Mouse (Mus musculus) layer of hippocampus, adult 9-10 months (tissue): ENCODE data around the gene Zfp423.

Experiments used
- DNase-seq: peaks from one replicate; pipeline ENCODE4 v3.0.0; 2022; ENCODE audit warnings: low spot score

Gene Zfp423

DNA sequence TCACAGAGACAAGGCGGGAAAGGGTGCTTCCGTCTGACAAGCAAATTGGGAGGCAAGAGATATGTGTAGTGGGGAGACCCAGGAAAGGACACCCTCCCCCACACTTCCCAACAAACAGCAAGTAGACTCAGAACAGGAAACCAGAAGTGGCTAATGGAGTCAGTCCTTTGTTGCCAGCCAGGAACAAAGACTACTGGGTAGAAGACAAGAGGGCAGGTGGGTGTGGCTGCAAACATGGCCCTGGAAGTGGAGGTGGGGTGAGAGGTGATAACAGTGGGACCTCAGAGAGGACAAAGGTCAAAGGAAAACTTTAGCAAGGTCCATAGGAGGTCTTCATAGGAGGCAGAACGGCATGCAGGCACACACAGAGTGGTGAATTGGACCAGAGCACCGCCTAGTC is 265.7 kb downstream of the Zfp423 start:
- DNase-seq = no peak

DNA sequence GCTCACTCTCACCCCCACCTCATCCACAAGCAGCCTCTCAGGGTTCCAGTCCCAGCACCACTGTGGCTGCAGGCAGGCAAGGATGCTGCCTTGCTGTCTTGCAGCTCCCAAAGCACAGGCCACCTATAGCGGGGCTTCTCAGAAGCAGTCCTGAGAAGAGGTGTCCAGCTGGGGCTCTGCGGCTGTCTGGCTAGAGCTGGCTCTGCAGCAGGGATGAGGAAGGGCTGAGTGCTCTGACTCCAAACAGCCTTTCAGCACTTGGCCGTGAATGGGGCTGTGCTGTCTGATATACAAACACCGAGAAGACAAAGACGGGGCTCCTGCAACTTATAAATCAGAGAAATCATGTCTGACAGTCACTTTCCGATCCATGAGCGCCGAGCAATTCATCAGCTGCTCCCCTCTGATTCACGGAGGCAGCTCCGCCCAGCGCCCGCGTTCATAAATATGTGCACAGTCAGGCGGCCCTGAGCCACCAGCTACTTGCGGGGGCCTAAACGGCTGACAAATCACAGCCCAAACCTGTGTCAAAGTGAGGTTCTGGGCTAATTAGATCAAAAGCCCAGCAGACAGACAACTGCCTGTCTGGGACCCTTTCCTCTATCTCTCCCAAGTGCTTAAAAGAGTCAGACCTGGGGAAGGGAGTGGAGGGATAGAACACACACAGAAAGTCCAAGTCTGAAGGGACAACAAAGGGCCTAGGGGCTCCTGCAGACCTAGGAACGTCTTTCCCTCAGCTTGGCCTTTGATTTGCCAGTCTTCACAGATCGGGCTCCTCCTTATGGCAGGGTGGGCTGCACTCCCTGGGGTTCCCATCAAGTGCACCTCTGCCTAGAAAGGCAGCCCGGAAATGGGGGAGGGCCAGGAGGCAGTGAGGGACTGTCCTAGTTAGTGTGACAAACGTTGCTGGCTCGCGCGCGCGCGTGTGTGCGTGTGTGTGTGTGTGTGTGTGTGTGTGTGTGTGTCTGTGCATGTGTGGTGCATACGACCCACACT is 269.0 kb downstream of the Zfp423 start:
- DNase-seq = no peak

DNA sequence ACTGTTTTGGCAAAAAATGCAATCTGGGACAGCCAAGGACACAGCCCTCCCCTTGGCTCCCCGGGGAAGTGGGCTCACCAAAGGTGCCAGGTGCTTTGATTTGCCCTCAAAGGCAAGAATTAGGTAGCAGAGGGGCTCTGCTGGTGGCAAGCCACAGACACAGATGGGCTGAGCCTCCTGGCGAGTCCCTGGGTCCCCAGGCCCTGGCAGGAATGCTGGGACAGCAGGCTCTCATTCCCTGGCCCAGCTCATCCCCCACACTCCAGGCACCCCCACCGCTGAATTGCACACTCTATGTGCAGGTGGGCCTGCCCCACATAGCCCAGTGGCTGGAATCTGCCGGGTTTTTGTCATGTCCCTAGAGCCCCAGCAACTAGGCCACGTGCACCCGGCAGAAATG is 270.2 kb downstream of the Zfp423 start:
- DNase-seq = no peak

DNA sequence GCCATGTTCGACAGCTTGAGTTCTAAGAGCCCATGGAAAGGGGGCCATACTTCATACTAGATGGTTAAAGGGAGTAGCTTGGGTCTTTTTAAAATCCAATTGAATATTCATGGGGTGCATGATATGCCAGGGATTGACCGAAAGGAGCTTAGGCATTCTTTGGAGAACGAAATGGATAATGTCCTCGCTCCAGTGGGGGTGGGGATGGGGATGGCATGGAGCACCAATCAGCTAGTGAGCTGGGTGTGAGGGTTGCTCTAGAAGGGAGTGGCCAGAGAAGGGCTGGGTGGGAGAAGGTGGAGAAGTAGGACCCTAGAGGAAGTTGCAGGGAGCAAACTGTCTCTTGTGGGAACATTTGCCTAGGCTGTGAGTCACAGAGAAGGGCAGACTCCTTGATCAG is 271.0 kb downstream of the Zfp423 start:
- DNase-seq = no peak

DNA sequence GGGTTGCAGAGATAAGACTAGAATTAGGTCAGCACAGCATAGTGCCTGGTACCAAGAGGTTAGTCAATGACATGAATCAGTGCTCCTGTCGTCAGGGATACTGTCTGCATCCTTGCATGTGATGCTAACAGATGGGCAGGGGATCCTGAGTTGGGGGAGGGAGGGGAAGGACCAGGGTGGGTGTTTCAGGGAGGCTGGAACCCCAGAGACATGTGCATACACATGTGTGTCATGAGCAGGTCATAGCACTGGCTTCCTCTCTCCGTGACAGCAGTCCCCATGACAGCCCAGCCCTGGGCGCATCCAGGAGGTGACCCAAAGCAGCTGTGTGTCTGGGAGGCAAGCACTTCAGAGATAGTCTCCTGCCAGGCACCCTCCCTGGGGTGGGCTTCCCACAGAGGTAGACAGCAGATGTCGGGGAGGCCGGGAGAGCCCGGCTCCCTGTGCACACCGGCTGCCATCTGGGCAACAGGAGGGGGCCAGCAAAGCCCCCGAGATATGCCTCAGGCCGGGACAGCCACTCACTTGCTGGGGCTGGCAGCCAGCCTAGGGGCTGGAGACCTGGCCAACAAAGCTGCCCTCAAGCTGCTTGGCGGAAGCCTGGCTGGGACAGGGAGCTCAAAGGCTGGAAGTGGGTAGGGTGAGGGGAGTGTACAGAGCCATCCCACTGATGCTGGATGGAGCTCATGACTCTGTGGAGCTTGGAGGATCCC is 272.3 kb downstream of the Zfp423 start:
- DNase-seq = no peak

DNA sequence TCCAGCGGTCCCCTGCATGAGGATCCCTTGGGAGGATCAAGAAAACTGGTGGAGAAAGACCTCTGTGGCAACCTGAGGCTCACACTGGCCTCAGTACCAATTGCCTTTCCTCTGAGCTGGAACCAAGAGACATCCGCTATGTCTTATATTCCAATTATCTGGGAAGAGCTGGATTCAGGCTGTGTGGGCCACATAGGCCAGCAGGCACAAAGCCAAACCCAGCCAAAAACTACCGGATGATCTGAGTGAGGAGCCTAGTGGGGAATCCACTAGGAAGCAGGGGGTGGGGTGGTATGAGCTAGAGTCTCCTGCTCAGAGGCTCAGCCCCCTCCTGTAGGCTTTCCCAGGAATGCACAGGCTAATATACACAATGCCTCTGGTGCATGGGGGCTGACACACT is 273.4 kb downstream of the Zfp423 start:
- no peak for DNase-seq

DNA sequence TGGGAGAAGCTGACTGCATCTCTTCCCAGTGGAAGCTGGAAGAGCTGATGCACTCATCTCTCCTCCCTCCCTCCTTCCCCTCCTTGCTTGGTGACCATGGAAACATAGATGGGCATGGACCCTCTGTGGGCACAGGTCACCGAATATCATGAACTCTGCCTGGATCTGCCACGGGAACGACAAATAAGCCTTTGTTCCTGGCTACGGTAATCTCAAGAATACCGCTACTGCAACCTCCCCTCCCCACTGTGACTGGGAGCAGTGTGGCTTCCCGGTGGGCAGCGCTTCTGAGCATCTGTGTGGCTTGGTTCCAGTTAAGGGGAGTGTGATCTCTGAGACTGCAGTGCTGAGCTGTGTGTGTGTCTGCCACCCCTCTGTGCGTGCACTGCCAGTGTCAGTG is 274.0 kb downstream of the Zfp423 start:
- DNase-seq = no peak

DNA sequence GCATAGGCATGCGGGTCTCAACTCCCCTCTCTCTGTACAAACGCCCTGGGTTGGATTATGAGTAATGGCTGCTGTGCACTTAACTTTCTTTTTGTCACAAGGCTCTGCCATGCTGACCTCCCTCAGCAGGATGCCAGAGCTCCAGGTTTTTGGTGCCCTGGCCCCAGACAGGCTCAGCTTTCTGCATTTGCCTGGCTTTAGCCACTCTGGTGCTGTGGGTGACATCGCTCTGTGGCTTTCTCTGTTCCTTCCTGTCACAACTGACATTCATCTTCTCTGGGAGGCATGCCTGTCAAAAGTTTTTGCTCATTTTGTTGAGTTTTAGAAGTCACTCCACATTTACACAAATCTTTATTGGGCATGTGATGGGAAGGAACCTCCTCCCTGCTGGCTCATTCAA is 277.3 kb downstream of the Zfp423 start:
- no peak for DNase-seq

DNA sequence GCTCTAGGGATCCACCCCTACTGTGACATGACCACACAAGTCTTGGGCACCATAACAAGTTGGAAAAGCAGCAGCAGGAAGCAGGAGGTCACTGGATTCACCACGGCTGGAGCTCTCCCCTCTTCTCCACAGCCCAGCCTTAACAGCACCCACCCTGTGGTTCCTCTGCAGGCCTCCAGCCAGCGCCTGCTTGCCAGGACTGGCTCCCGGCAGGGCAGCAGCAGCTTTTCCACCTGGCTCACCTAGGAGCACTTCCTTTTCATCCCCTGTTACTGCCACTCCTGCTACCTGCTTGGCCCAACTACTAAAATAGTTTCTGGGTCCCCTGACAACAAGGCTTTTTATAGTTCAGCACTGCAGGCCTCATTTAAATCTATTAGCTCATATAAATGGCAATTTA is 279.4 kb downstream of the Zfp423 start:
- no peak for DNase-seq

DNA sequence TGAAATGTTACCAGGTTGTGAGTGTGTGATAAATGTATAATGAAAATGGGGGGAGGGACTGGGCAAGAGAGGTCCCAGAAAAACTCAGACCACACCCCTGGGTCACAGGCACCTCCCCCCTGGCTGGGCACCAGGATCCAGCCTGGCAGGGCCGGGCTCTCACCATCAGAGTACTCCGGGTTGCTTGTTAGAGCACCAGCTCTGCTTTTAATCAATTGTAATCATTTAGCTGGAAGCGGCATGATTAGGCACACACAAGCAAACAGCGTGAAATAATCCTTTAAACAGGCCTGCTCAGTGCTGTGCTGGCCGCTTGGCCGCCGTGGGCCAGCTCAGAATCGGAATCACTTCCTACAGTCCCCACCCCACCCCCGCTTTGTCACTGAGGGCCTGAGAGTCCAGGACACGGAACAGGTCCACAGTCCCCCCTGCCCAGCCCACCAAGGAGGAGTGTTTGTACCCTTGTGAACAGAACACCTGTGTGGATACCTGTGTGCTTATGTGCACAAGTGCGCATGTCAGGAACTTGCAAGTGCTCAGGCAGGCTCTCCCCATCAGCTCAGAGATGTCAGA is 279.9 kb downstream of the Zfp423 start:
- no peak for DNase-seq

DNA sequence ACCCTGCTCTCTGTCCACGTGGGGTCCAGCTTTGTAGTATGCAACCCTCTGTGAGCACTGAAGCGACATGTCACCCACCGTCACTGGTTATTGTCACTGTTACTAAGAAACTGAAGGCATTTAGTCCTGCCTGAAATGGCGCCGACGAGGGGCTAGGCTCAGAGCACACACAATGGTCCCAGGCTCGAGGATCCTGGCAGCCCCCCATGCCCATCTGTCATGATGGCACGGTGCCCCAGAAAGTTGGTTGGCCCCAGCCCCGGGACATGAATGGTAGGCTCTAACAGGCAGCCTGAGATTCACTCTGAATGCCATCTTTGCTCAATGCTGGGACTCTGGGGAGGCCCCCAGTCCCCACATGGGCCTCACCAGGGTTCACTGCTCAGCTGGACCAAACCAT is 284.0 kb downstream of the Zfp423 start:
- no peak for DNase-seq

DNA sequence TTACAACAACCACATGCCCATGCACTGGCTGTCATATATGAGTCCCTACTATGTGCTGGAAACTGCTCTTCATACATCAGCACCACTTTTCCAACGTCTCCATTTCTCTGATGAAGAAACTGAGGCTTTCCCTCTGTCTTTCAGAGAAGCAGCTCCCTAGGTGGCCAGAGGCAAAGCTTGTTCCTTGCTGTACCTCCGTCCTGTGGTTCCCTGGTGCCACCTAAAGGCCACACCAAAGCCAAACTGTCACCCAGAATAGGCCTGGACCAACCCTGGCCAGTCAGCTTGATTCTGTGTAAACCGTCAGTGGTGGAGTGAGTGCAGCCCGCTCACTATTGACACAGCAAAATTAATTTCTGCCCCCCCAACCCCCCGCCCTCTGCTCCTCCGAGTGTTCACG is 285.2 kb downstream of the Zfp423 start:
- DNase-seq = no peak

DNA sequence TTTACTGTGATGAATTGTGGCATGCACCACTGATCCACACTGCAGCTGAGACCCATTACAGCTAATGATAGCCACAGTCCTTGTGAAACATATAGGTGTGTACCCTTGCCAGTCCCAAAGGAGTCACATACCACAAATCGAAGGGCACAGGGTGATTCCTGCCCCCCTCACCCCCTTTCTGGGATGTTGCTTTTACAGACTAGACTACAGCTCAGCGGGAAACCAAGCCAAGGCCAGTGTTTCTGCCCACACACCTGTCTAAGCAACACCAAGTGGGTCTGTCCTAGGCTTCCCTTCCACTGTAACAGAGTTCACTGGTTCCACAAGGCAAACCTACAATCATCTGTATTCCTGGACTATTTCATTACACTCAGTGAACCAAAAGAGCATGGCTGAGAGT is 287.2 kb downstream of the Zfp423 start:
- DNase-seq = no peak

DNA sequence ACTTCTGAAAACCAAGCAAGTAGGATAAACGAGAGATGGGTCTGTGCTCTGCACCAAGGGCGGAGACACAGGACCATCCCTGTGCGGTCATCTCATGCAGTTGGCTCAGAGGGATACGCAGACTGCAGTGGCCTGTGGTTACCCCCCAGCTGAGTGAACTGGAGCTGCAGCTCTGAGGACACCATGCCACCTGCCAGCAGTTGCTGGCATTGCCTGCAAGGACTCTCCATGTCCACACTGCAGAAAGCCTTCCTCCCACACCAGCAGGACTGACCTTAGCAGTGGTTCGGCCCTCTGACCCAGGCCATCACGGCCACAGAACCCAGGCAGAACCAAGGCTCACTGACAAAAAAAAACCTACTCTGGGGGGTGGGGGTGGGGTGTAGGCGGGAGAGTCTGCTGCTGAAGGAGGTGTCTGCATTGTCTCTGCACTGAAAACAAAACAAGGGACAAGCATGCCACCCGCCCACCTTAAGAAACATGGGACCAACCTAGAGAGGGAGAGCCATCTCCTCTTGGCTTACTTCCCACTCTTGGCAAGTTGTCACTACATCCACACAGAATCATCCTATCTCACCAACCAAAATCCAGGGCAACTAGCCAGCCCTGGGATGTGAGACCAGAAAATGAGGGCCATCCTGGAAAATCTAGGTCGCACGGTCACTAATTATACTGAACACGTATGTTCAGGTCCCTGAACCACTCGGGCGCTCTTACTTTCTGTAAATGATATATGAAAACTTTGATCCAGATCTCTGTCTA is 288.0 kb downstream of the Zfp423 start:
- DNase-seq = no peak

DNA sequence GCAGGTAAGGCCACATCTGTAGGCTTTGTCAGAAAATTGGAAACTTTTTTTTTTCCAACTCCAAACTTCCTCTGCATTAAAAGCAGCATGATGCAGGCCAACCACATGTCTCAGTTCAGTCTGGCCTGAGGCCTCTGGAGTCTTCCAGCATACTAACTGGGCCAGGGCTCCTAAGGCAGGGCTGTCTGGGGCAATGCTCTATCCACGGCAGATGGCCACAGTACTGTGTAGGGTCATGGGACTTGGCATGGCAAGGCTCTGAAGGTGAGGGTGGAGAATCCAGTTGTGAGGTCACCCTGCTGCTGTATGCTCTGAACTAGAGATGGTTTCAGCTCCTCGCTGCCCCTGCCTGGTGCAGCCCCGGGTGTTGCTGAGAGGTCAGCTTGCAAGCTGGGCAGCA is 289.2 kb downstream of the Zfp423 start:
- no peak for DNase-seq

DNA sequence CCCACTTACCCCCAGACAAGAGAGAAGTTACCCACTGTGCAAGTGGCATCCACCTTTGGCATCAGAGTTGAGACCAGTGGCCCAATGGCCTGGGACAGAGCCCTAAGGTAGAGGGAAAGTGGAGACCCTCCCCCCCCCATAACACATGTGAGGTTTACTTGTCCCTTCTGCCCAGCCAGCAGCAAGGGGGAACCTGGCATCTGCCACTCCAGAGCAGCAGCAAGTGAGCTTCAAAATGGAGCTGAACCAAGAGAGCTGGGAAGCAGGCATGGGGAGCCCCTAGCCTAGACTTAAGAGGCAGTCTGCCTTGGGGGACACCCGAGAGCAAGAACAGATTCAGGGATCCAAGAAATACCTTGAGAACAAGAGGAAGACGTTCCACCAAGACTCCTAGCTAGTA is 290.7 kb downstream of the Zfp423 start:
- DNase-seq = no peak

DNA sequence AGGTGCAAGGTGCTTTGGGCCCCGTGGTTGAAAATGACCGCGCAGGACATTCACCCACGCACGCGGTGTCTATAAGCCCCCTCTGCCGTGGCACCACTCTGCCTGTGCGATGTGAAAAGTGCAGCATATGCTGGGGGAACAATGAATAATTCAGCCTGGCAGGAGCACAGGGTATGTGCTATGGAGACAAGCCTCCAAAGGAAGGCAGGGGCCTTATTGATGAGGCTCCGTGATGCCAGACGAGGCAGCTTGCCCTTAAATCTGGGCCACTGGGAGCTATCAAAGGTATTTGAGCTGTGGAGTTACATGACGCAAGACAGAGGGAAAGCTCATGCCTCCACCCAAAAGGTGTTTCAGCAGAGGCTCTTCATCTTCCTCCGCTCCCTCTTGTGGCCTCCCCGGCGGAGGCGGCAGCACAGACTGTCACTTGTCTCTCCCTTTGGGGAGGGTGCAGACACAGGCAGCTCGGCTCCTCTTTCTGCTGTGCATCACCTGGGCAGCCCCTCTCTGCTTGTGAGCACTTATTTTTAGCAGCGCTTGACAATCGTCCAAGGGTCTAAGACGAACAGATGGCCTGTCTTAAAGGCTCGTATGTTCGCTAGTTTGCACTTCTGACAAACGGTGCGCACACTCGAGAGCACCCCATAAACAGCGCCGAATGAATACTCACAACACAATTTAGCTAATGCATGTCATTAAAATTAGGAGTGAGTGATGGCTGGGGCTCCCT is 291.3 kb downstream of the Zfp423 start:
- DNase-seq = no peak

DNA sequence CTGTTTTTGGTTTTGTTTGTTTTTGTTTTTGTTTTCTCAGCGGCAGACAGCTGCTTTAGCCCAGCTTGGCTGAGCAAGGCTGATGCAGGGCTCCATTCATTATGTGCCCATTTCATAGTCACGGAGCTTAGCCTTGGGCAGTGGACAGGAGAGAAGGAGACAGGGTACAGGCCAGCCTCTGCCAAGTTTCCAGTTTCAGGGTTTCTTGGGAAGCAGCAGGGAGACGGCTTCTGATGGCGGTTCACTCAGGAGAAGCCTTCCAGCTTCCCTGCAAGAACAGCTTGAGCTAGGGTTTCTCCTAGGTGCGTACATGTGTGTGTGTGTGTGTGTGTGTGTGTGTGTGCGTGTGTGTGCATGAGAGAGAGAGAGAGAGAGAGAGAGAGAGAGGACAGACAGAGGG is 292.1 kb downstream of the Zfp423 start:
- DNase-seq = no peak

DNA sequence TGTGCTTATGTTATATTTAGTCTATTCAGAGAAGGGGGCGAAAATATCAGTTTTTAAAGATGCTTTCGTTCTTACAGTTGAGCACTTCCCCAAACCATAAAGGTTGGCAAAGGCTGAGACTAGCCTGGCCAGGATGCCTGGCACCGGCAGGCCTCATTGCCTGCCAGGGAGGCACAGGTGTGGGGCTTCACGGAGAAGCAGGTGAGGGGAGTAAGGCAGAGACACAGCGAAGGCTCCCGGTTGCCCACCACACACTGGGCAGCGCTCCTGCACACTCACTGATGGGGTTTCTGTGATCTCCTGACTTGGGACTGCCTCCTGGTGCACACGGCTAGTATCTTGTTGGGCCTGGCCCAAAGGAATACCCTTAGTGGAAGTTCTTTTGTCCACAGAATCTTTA is 294.1 kb downstream of the Zfp423 start:
- DNase-seq = no peak

DNA sequence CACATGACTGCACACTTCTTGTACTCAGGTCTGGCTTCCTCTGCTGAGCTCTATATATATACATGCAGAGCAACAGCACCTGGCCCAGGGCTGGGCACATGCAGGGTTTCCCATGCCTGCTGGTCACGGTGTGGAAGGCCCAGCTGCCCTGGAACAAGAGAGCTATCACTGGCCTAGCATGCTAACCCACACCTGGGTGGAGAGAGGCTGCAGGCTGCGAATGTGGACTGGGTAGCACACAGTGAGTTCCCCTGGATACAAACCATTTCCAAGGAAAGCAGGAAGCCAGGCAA is 295.2 kb downstream of the Zfp423 start:
- no peak for DNase-seq

DNA sequence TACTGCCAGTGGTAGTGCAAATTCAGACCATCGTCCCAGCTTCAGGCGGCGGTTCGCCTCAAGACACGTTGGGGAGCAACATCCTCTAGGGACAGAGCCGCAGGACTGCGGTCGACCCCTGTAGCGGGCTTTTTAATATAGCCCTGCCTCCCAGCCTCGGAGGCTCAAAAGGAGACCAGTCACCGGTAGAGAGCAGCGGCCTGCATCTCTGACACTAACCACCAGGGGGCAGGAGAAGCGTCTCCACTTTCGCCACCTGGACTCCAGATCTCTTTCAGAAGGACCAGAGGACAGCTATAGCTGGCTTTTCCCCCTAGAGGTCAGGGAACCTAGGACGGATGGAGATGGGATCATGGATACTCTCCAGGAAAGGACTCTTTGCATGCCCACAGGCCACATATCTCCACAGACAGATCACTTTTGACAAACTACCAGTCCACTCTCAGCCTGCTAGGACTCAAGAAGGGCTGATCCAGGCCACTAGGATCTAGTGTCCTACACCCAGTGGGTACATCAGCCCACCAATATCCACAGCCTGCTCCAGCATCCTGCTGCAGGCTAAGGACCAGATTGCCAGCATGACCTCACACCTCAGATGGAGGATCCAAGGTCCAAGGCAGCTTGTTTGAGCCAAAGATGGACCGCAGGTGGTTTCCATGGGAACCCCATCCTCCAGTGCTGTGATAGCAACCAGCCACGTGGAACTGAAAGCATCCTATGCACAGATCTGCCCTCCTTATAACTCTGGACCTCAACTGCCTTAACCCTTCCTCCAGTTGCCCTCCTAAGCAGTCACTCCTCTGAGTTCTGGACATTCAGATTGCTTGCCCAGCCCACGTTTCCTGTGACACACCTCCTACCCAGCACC is 295.8 kb downstream of the Zfp423 start:
- no peak for DNase-seq
